Mouse (Mus musculus): ENCODE results near the gene Nr1h3. TPM values are rescaled to one million over a fixed set of nuclear protein-coding genes. Genes with fewer than 3 reads are reported as not detected.

Nr1h3 gene
- polyA plus RNA-seq, 1 experiment from 2014 or later: 2.1 TPM

- 73% methylated on average over 4 of the region's 4 CpGs for WGBS
- Histone ChIP-seq H3K27ac (no peak overlapping the region), H3K36me3 (peaks cover 55% of the 10 kb centered on the region), H3K9me3 (no peaks in the 10 kb centered on the region), H3K4me3 (replicated peaks) (no peak overlapping the region), H3K4me2 (replicated peaks) (no peak overlapping the region), H3K27me3 (no peaks in the 10 kb centered on the region), H3K4me1 (replicated peaks) (no peaks in the 10 kb centered on the region), H3K9ac (replicated peaks) (no peak overlapping the region)
- no peak for ATAC-seq
These were observed 14.4 kb upstream of the Nr1h3 start for GRCm38 (mm10) chr2:91217032-91217431.

GRCm38 (mm10) chr2:91213311-91213710 lies 10.7 kb upstream of the Nr1h3 start:
- H3K4me2 ChIP-seq (replicated peaks): no peak overlapping the region
- H3K9ac ChIP-seq (replicated peaks): no peak overlapping the region
- no peak for ATAC-seq
- H3K9me3 ChIP-seq: no peaks in the 10 kb centered on the region
- H3K4me3 ChIP-seq (replicated peaks): no peak overlapping the region
- no peak overlapping the region for H3K27ac ChIP-seq
- H3K4me1 ChIP-seq (replicated peaks): no peaks in the 10 kb centered on the region
- H3K36me3 ChIP-seq: peaks cover 82% of the 10 kb centered on the region
- H3K27me3 ChIP-seq: no peaks in the 10 kb centered on the region

- Histone ChIP-seq H3K27ac (no peak overlapping the region), H3K9ac (replicated peaks) (no peak overlapping the region), H3K36me3 (peaks cover 58% of the 10 kb centered on the region), H3K4me2 (replicated peaks) (no peak overlapping the region), H3K9me3 (no peaks in the 10 kb centered on the region), H3K4me1 (replicated peaks) (peaks cover 25% of the 10 kb centered on the region), H3K27me3 (no peaks in the 10 kb centered on the region), H3K4me3 (replicated peaks) (no peak overlapping the region)
- WGBS: 92% methylated on average over 9 of the region's 9 CpGs
- no peak for ATAC-seq
These were observed 3.7 kb upstream of the Nr1h3 start for GRCm38 (mm10) chr2:91206254-91206775.

GRCm38 (mm10) chr2:91202972-91203656 lies 480 bp upstream of the Nr1h3 start:
- peak overlapping the region; percentile 65 for H3K4me3 ChIP-seq (replicated peaks)
- ATAC-seq: 0 out of 2 replicates have a peak, but pooled peaks have one; percentile 2
- 15% methylated on average over 20 of the region's 20 CpGs for WGBS
- H3K4me1 ChIP-seq (replicated peaks): peaks cover 25% of the 10 kb centered on the region
- no peaks in the 10 kb centered on the region for H3K9me3 ChIP-seq
- peak overlapping the region; percentile 90 for H3K27ac ChIP-seq
- H3K27me3 ChIP-seq: no peaks in the 10 kb centered on the region
- H3K4me2 ChIP-seq (replicated peaks): peak overlapping the region; percentile 69
- H3K9ac ChIP-seq (replicated peaks): peak overlapping the region; percentile 80
- peaks cover 29% of the 10 kb centered on the region for H3K36me3 ChIP-seq

- 83% methylated on average over 3 of the region's 3 CpGs for WGBS
These were observed 3.7 kb downstream of the Nr1h3 start for GRCm38 (mm10) chr2:91198888-91199287.

GRCm38 (mm10) chr2:91196577-91197001 lies 6.0 kb downstream of the Nr1h3 start:
- no peaks in the 10 kb centered on the region for H3K36me3 ChIP-seq
- ATAC-seq: no peak
- H3K27ac ChIP-seq: no peak overlapping the region
- peaks cover 11% of the 10 kb centered on the region for H3K4me1 ChIP-seq (replicated peaks)
- WGBS: 66% methylated on average over 3 of the region's 3 CpGs
- H3K27me3 ChIP-seq: no peaks in the 10 kb centered on the region
- H3K4me3 ChIP-seq (replicated peaks): no peak overlapping the region
- H3K4me2 ChIP-seq (replicated peaks): no peak overlapping the region
- no peak overlapping the region for H3K9ac ChIP-seq (replicated peaks)
- no peaks in the 10 kb centered on the region for H3K9me3 ChIP-seq

More at GRCm38 (mm10) chr2:91198888-91199287, 3.7 kb downstream of the Nr1h3 start:
- Histone ChIP-seq H3K9ac (replicated peaks) (no peak overlapping the region), H3K27me3 (no peaks in the 10 kb centered on the region), H3K4me3 (replicated peaks) (no peak overlapping the region), H3K9me3 (no peaks in the 10 kb centered on the region), H3K4me2 (replicated peaks) (no peak overlapping the region), H3K27ac (no peak overlapping the region), H3K4me1 (replicated peaks) (peaks cover 25% of the 10 kb centered on the region), H3K36me3 (no peaks in the 10 kb centered on the region)
- no peak for ATAC-seq

GRCm38 (mm10) chr2:91194624-91195332 lies 7.9 kb downstream of the Nr1h3 start:
- Histone ChIP-seq H3K4me2 (replicated peaks) (peak overlapping the region; percentile 56), H3K36me3 (no peaks in the 10 kb centered on the region), H3K4me1 (replicated peaks) (peaks cover 9% of the 10 kb centered on the region; the same call in 1 of the 2 replicates), H3K4me3 (replicated peaks) (peak overlapping the region; percentile 28), H3K27me3 (no peaks in the 10 kb centered on the region), H3K27ac (no peak overlapping the region), H3K9me3 (no peaks in the 10 kb centered on the region), H3K9ac (replicated peaks) (peak overlapping the region; percentile 58)
- peak; percentile 88 for ATAC-seq
- WGBS: 2% methylated on average over 27 of the region's 27 CpGs

- WGBS: 90% methylated on average over 16 of the region's 16 CpGs
- H3K9me3 ChIP-seq: no peaks in the 10 kb centered on the region
- peaks cover 9% of the 10 kb centered on the region; the same call in 1 of the 2 replicates for H3K4me1 ChIP-seq (replicated peaks)
- ATAC-seq: no peak
- H3K27ac ChIP-seq: no peak overlapping the region
- no peak overlapping the region for H3K4me2 ChIP-seq (replicated peaks)
- no peak overlapping the region for H3K9ac ChIP-seq (replicated peaks)
- H3K4me3 ChIP-seq (replicated peaks): no peak overlapping the region
- no peaks in the 10 kb centered on the region for H3K27me3 ChIP-seq
- H3K36me3 ChIP-seq: no peaks in the 10 kb centered on the region
These were observed 12.1 kb downstream of the Nr1h3 start for GRCm38 (mm10) chr2:91190501-91190900.

- Histone ChIP-seq H3K27me3 (no peaks in the 10 kb centered on the region), H3K4me3 (replicated peaks) (no peak overlapping the region), H3K4me2 (replicated peaks) (no peak overlapping the region), H3K9ac (replicated peaks) (no peak overlapping the region), H3K27ac (no peak overlapping the region), H3K4me1 (replicated peaks) (peaks cover 5% of the 10 kb centered on the region), H3K36me3 (no peaks in the 10 kb centered on the region), H3K9me3 (no peaks in the 10 kb centered on the region)
- no peak for ATAC-seq
- 79% methylated on average over 4 of the region's 4 CpGs for WGBS
These were observed 15.2 kb downstream of the Nr1h3 start for GRCm38 (mm10) chr2:91187431-91187830.

GRCm38 (mm10) chr2:91186208-91186607 lies 16.4 kb downstream of the Nr1h3 start:
- Histone ChIP-seq H3K4me1 (replicated peaks) (peaks cover 14% of the 10 kb centered on the region), H3K27me3 (no peaks in the 10 kb centered on the region), H3K9me3 (no peaks in the 10 kb centered on the region), H3K36me3 (no peaks in the 10 kb centered on the region), H3K4me3 (replicated peaks) (no peak overlapping the region), H3K9ac (replicated peaks) (no peak overlapping the region), H3K4me2 (replicated peaks) (no peak overlapping the region), H3K27ac (no peak overlapping the region)
- no peak for ATAC-seq
- WGBS: 90% methylated on average over 1 of the region's 1 CpGs

- H3K9ac ChIP-seq (replicated peaks): peak within 1 kb of the TSS; percentile 89
- WGBS: 71% methylated on average over 15 of the region's 15 CpGs
- peak within 1 kb of the TSS; percentile 96 for H3K27ac ChIP-seq
- ATAC-seq: peak; percentile 5; the same call in 1 of the 2 replicates
- no peaks in the 10 kb centered on the region for H3K27me3 ChIP-seq
- peaks cover 3% of the 10 kb centered on the region; the same call in 1 of the 2 replicates for H3K36me3 ChIP-seq
- H3K4me1 ChIP-seq (replicated peaks): peaks cover 29% of the 10 kb centered on the region
- H3K9me3 ChIP-seq: no peaks in the 10 kb centered on the region
- peak within 1 kb of the TSS; percentile 88 for H3K4me3 ChIP-seq (replicated peaks)
- H3K4me2 ChIP-seq (replicated peaks): peak within 1 kb of the TSS; percentile 66
These were observed 18.8 kb downstream of the Nr1h3 start, which contains the start of gene Madd for GRCm38 (mm10) chr2:91183711-91184405. Gene Madd (minus strand): TSS chr2:91183837.

GRCm38 (mm10) chr2:91183148-91183513 lies 19.5 kb downstream of the Nr1h3 start:
- H3K4me3 ChIP-seq (replicated peaks): peak overlapping the region; percentile 88
- H3K27ac ChIP-seq: peak overlapping the region; percentile 96
- under 1% methylated on average over 9 of the region's 9 CpGs for WGBS
- peak overlapping the region; percentile 66 for H3K4me2 ChIP-seq (replicated peaks)
- H3K9me3 ChIP-seq: no peaks in the 10 kb centered on the region
- no peaks in the 10 kb centered on the region for H3K27me3 ChIP-seq
- peaks cover 29% of the 10 kb centered on the region for H3K4me1 ChIP-seq (replicated peaks)
- H3K9ac ChIP-seq (replicated peaks): peak overlapping the region; percentile 89
- H3K36me3 ChIP-seq: peaks cover 7% of the 10 kb centered on the region
- peak; percentile 95 for ATAC-seq

All from midbrain, embryonic 13.5 days (tissue).